Mouse (Mus musculus): Measurements from ENCODE around the gene Arhgef25.

The Arhgef25 gene

DNA sequence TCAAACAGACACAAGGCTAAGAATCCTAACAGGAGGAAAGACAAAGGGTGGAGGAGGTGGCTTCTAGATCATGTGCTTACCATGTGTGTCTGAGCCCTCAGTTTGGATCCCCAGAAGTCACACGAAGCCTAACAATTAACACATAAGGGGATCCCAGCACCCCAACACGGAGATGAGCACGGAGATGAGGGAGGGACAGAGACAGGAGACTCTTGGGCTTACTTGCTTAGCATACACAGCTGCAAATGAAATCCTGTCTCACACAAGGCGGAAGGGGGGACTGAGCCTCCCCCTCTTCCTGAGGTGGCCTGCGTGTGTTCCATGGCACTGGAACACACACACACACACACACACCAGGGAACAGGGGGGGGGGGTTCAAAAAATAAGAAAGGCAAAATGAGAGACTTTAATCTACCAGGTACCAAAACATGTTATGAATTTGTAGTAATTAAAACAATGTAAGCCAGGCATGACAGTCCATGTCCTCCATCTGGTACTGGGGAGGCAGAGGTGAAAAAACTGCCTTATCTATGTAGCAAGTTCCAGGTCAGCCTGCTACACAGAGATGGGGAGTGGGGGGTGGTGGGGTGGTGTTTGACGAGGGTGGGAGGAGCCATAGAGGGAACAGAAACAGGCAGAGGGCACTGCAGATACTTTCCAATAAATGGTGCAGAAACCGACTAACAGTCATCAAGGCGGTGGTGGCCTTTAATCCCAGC, 54.6 kb downstream of the Arhgef25 start:
- DNase-seq: no peak

DNA sequence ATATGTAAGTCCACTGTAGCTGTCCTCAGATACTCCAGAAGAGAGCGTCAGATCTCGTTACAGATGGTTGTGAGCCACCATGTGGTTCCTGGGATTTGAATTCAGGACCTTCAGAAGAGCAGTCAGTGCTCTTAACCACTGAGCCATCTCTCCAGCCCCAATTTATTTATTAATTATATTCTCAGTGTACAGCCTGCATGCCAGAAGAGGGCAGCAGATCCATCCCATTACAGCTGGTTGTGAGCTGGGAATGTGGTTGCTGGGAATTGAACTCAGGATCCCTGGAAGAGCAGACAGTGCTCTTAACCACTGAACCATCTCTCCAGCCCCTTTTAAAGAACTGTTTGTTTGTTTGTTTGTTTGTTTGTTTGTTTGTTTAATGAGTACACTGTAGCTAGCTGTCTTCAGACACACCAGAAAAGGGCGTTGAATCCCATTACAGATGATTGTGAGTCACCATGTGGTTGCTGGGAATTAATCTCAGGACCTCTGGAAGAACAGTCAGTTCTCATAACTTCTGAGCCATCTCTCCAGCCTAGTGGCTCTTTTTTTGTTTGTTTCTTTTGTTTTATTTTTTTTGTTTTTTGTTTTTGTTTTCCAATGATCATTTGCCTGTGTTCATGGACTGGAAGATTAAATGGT, 55.4 kb downstream of the Arhgef25 start:
- peak; percentile 24 to 25 for DNase-seq

Data from cerebellum, adult 18-20 months (tissue).